ENCODE assay signal across 7 mouse cellular contexts in the genomic region with DNA sequence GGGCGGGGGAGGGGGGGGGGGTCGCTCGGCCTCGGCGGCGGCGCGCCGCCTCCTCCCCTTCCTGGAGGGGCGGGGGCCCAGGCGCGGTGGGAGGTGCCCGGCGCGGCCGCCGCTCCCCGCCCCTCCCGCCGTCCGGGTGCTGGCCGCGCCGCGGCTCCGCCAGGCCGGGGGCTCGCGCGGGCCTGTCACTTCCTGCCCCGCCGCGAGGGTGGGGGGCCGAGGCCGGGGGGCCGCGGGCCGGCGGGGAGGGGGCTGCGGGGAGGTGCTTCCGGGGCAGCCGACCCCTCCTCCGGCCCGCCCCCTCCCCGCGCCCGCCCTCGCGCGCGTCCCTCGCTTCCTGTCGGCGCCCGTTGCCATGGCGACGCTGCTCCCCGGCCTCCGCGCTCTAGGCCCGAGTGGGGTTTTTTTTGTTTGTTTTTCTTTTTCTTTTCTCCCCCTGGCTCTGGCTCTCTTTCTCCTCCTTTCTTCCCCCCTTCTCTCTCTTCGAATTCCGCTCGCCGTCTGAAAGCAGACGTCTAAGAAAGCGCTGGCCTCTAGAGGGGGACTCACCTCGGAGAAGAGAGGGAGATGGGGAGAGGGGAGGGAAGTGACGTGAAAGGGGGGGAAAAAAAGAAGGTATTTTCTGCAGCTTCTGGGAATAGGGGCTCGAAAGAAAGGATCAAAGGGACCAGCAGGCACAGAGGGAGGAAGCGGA. TPM values are rescaled to one million over a fixed set of nuclear protein-coding genes. Genes with fewer than 3 reads are reported as not detected.
DNase-seq lines count a peak whose midpoint lies in the region; ATAC-seq lines count a peak whose summit lies in the region.

No protein-coding gene starts in this region.

- no peaks in the 10 kb centered on the region for H3K27me3 ChIP-seq in intestine, embryonic 16.5 days (replicated peaks; ENCODE audit: control insufficient read depth, insufficient read depth, low read length)
- H3K27me3 ChIP-seq in midbrain, embryonic 11.5 days (ENCODE audit: control insufficient read depth, insufficient read depth, low read length) = no peaks in the 10 kb centered on the region

- under 1% methylated on average over 23 of the region's 71 CpGs for WGBS in intestine, embryonic 16.5 days
- under 1% methylated on average over 25 of the region's 71 CpGs for WGBS in midbrain, embryonic 11.5 days

- peak; percentile 70 for DNase-seq in adrenal gland, adult 8-10 months
- DNase-seq in embryo, embryonic 11 days = peak; percentile 95
- DNase-seq in gastrocnemius, postnatal 4 days (ENCODE audit: low spot score in 2 of 2) = peak; percentile 77 to 89
- DNase-seq in left cerebral cortex, postnatal 4 days = peak; percentile 96
- peak; percentile 99 for DNase-seq in midbrain, embryonic 11.5 days (ENCODE audit: low spot score, missing footprints)
- DNase-seq in skeletal muscle tissue, adult 2 months (ENCODE audit: low read depth, low spot score) = peak; percentile 65

- H3K36me3 ChIP-seq in intestine, embryonic 16.5 days (ENCODE audit: control insufficient read depth, insufficient read depth, low read length) = no peaks in the 10 kb centered on the region
- no peaks in the 10 kb centered on the region for H3K36me3 ChIP-seq in midbrain, embryonic 11.5 days (ENCODE audit: control insufficient read depth, insufficient read depth, low read length)

- peak overlapping the region; percentile 62 for H3K4me2 ChIP-seq in intestine, embryonic 16.5 days (ENCODE audit: low read depth, low read length)
- H3K4me2 ChIP-seq in midbrain, embryonic 11.5 days = peak overlapping the region; percentile 62

- no peaks in the 10 kb centered on the region for H3K9me3 ChIP-seq in intestine, embryonic 16.5 days (ENCODE audit: control insufficient read depth, low read length)
- H3K9me3 ChIP-seq in midbrain, embryonic 11.5 days (ENCODE audit: control insufficient read depth, low read length) = no peaks in the 10 kb centered on the region

- intact Hi-C loops in left cerebral cortex, postnatal 4 days (cut with DNase I) = loop anchor here (5.0 kb wide), 1 partner anchor 53 kb away; no protein-coding TSS in a partner anchor

- peak; percentile 91 for ATAC-seq in intestine, embryonic 16.5 days
- ATAC-seq in midbrain, embryonic 11.5 days (ENCODE audit: low FRiP score) = peak; percentile 87

- peak overlapping the region; percentile 75 for H3K4me3 ChIP-seq in intestine, embryonic 16.5 days (ENCODE audit: low read length)
- H3K4me3 ChIP-seq in midbrain, embryonic 11.5 days (ENCODE audit: low read depth, low read length) = peak overlapping the region; percentile 86

- H3K9ac ChIP-seq in intestine, embryonic 16.5 days (ENCODE audit: low read depth, low read length) = peak overlapping the region; percentile 79
- peak overlapping the region; percentile 81 for H3K9ac ChIP-seq in midbrain, embryonic 11.5 days (ENCODE audit: low read length)

- H3K27ac ChIP-seq in intestine, embryonic 16.5 days (ENCODE audit: low read length) = peak overlapping the region; percentile 81
- H3K27ac ChIP-seq in midbrain, embryonic 11.5 days (ENCODE audit: low read depth, low read length) = peak overlapping the region; percentile 99

- H3K4me1 ChIP-seq in intestine, embryonic 16.5 days (ENCODE audit: control insufficient read depth, insufficient read depth, low read length) = peaks cover 5% of the 10 kb centered on the region; the same call in 1 of the 2 replicates
- peaks cover 19% of the 10 kb centered on the region for H3K4me1 ChIP-seq in midbrain, embryonic 11.5 days (ENCODE audit: control insufficient read depth, insufficient read depth, low read length)

RNA-seq across cellular contexts. Expression of a gene that starts 0.6 kb away (rescaled TPM):
- 10 to 100 TPM; 24.0 to 40.3 (median 30.0) TPM for total RNA-seq in adrenal gland, adult 8-10 months (2022)
- 10 to 100 TPM; 24.3 to 24.8 TPM for total RNA-seq in gastrocnemius, postnatal 4 days (2021)
- polyA plus RNA-seq in intestine, embryonic 16.5 days (2015; fragmentation: Nextera tagmentation; extraction: Ambion mirVana) = 7.2 and 7.4 TPM in 2 replicates
- 100 to 1,000 TPM; 107 to 111 TPM for total RNA-seq in left cerebral cortex, postnatal 4 days (2021)
- 30.7 and 34.7 TPM in 2 replicates for polyA plus RNA-seq in midbrain, embryonic 11.5 days (2014; fragmentation: Nextera tagmentation; extraction: Ambion mirVana)

RNA-seq across cellular contexts. Expression of a gene that starts 31.3 kb away (rescaled TPM):
- 100 to 1,000 TPM; 149 to 174 (median 167) TPM for total RNA-seq in adrenal gland, adult 8-10 months (2022)
- 10 to 100 TPM; 44.9 to 45.3 TPM for total RNA-seq in gastrocnemius, postnatal 4 days (2021)
- polyA plus RNA-seq in intestine, embryonic 16.5 days (2015; fragmentation: Nextera tagmentation; extraction: Ambion mirVana) = 142 and 147 TPM in 2 replicates
- total RNA-seq in left cerebral cortex, postnatal 4 days (2021) = 10 to 100 TPM; 35.2 to 38.2 TPM
- polyA plus RNA-seq in midbrain, embryonic 11.5 days (2014; fragmentation: Nextera tagmentation; extraction: Ambion mirVana) = 89.9 and 92.4 TPM in 2 replicates

RNA-seq across cellular contexts. Expression of a gene that starts 57.1 kb away (rescaled TPM):
- under 1 TPM in 1 of 4 experiments, not detected in 3; 0.35 TPM for total RNA-seq in adrenal gland, adult 8-10 months (2022)
- not detected for total RNA-seq in gastrocnemius, postnatal 4 days (2021)
- not detected in 2 replicates for polyA plus RNA-seq in intestine, embryonic 16.5 days (2015; fragmentation: Nextera tagmentation; extraction: Ambion mirVana)
- under 1 TPM in 1 of 2 experiments, not detected in 1; 0.66 TPM for total RNA-seq in left cerebral cortex, postnatal 4 days (2021)
- polyA plus RNA-seq in midbrain, embryonic 11.5 days (2014; fragmentation: Nextera tagmentation; extraction: Ambion mirVana) = 0.11 and 0.31 TPM in 2 replicates

Comparison
In these comparisons a context has a peak if more than half of its experiments do, and no peak if none do; other contexts are left out.
1. Peak in every context shown above with its lines: DNase-seq, ATAC-seq, H3K4me3 ChIP-seq and H3K27ac ChIP-seq.